ENCODE assay signal across 14 mouse cellular contexts in the genomic region with DNA sequence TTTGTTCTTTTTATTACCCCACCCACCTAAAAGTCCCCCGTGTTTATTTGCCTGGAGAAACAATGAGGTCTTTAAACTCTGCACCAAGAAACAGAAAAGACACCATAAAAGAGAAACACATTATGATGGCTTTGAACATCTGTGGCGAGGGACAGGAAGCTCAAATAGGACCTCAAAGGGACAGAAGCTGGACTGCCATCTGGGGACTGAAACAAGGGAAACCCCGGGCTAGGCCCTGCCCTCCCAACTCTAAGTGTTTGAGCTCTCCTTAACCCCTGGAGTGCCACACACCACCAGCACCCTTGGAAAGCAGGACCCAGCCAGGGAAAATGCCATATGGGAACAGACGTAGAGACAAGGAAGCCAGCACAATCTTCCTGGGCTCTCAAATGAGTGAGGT.
DNase-seq lines count a peak whose midpoint lies in the region; ATAC-seq lines count a peak whose summit lies in the region.
"Had no signal": no experiment of that assay in that cellular context is flagged by ENCODE, and none has a peak within 500 bp of the region (broad histone marks: within the 10 kb centered on the region; RNA-seq: fewer than 3 reads in every experiment).

No protein-coding gene starts in this region.

- no peaks in the 10 kb centered on the region for H3K9me3 ChIP-seq in hindbrain, embryonic 10.5 days
- no peaks in the 10 kb centered on the region for H3K9me3 ChIP-seq in hindbrain, embryonic 11.5 days (ENCODE audit: control insufficient read depth, low read length)
- no peaks in the 10 kb centered on the region for H3K9me3 ChIP-seq in midbrain, embryonic 10.5 days (replicated peaks)
- H3K9me3 ChIP-seq in midbrain, embryonic 14.5 days (ENCODE audit: control insufficient read depth, low read length): no peaks in the 10 kb centered on the region
- no peaks in the 10 kb centered on the region for H3K9me3 ChIP-seq in embryonic facial prominence, embryonic 13.5 days
- no peaks in the 10 kb centered on the region for H3K9me3 ChIP-seq in limb, embryonic 12.5 days
- no peaks in the 10 kb centered on the region for H3K9me3 ChIP-seq in intestine, embryonic 16.5 days (ENCODE audit: control insufficient read depth, low read length)
- H3K9me3 ChIP-seq: liver, embryonic 12.5 days; stomach, embryonic 15.5 days had no signal

- H3K27me3 ChIP-seq in hindbrain, embryonic 10.5 days (ENCODE audit: insufficient read depth, poor library complexity, severe bottlenecking): no peaks in the 10 kb centered on the region; the same call in 1 of the 2 replicates
- H3K27me3 ChIP-seq in hindbrain, embryonic 11.5 days (ENCODE audit: control insufficient read depth, insufficient read depth, low read length): no peaks in the 10 kb centered on the region
- H3K27me3 ChIP-seq in midbrain, embryonic 10.5 days (ENCODE audit: low read depth, poor library complexity, severe bottlenecking): no peaks in the 10 kb centered on the region
- H3K27me3 ChIP-seq in midbrain, embryonic 14.5 days (ENCODE audit: control insufficient read depth, insufficient read depth, low read length): no peaks in the 10 kb centered on the region
- H3K27me3 ChIP-seq in embryonic facial prominence, embryonic 13.5 days: no peaks in the 10 kb centered on the region
- no peaks in the 10 kb centered on the region for H3K27me3 ChIP-seq in limb, embryonic 12.5 days
- no peaks in the 10 kb centered on the region for H3K27me3 ChIP-seq in intestine, embryonic 16.5 days (replicated peaks; ENCODE audit: control insufficient read depth, insufficient read depth, low read length)
- H3K27me3 ChIP-seq: liver, embryonic 12.5 days; stomach, embryonic 15.5 days had no signal

- no peak for DNase-seq in hindbrain, embryonic 10.5 days (ENCODE audit: low spot score)
- DNase-seq in hindbrain, embryonic 11.5 days (ENCODE audit: low spot score): no peak
- DNase-seq in midbrain, embryonic 10.5 days (ENCODE audit: low spot score): no peak
- DNase-seq in midbrain, embryonic 14.5 days: no peak
- no peak for DNase-seq in urinary bladder, postnatal 14 days (ENCODE audit: low spot score)
- DNase-seq: cerebellum, adult 18-20 months; gastrocnemius, postnatal 25 days; heart, postnatal 10 days had no signal

- H3K9ac ChIP-seq in hindbrain, embryonic 11.5 days (ENCODE audit: low read depth, low read length): no peak overlapping the region
- H3K9ac ChIP-seq in midbrain, embryonic 14.5 days (replicated peaks; ENCODE audit: low read length): no peak overlapping the region
- no peak overlapping the region for H3K9ac ChIP-seq in embryonic facial prominence, embryonic 13.5 days
- H3K9ac ChIP-seq in limb, embryonic 12.5 days (replicated peaks): no peak overlapping the region
- H3K9ac ChIP-seq in intestine, embryonic 16.5 days (ENCODE audit: low read depth, low read length): no peak overlapping the region
- H3K9ac ChIP-seq: liver, embryonic 12.5 days; stomach, embryonic 15.5 days had no signal

- H3K27ac ChIP-seq in hindbrain, embryonic 10.5 days: peak overlapping the region; percentile 53
- no peak overlapping the region for H3K27ac ChIP-seq in hindbrain, embryonic 11.5 days (ENCODE audit: low read depth, low read length)
- H3K27ac ChIP-seq in midbrain, embryonic 10.5 days (replicated peaks): peak overlapping the region; percentile 56; the same call in 1 of the 2 replicates
- no peak overlapping the region for H3K27ac ChIP-seq in midbrain, embryonic 14.5 days (replicated peaks; ENCODE audit: low read depth, low read length)
- H3K27ac ChIP-seq in embryonic facial prominence, embryonic 13.5 days: peak overlapping the region; percentile 23; the same call in 1 of the 2 replicates
- peak overlapping the region; percentile 66 for H3K27ac ChIP-seq in limb, embryonic 12.5 days
- no peak overlapping the region; the same call in 1 of the 2 replicates for H3K27ac ChIP-seq in intestine, embryonic 16.5 days (ENCODE audit: low read length)
- H3K27ac ChIP-seq: liver, embryonic 12.5 days; macrophage; stomach, embryonic 15.5 days had no signal

- H3K36me3 ChIP-seq in hindbrain, embryonic 10.5 days: peaks cover 14% of the 10 kb centered on the region
- no peaks in the 10 kb centered on the region for H3K36me3 ChIP-seq in hindbrain, embryonic 11.5 days (ENCODE audit: control insufficient read depth, insufficient read depth, low read length)
- peaks cover 47% of the 10 kb centered on the region for H3K36me3 ChIP-seq in midbrain, embryonic 10.5 days
- H3K36me3 ChIP-seq in midbrain, embryonic 14.5 days (ENCODE audit: control insufficient read depth, insufficient read depth, low read length): no peaks in the 10 kb centered on the region
- H3K36me3 ChIP-seq in embryonic facial prominence, embryonic 13.5 days: peaks cover 6% of the 10 kb centered on the region
- no peaks in the 10 kb centered on the region for H3K36me3 ChIP-seq in limb, embryonic 12.5 days
- no peaks in the 10 kb centered on the region for H3K36me3 ChIP-seq in intestine, embryonic 16.5 days (ENCODE audit: control insufficient read depth, insufficient read depth, low read length)
- H3K36me3 ChIP-seq: liver, embryonic 12.5 days; stomach, embryonic 15.5 days had no signal

- WGBS in hindbrain, embryonic 10.5 days: 21% methylated on average over 4 of the region's 4 CpGs
- whole genome bisulfite sequencing in hindbrain, embryonic 11.5 days: 32% methylated on average over 4 of the region's 4 CpGs
- WGBS in midbrain, embryonic 10.5 days: 22% methylated on average over 4 of the region's 4 CpGs
- WGBS in midbrain, embryonic 14.5 days: 30% methylated on average over 4 of the region's 4 CpGs
- WGBS in embryonic facial prominence, embryonic 13.5 days: 26% methylated on average over 4 of the region's 4 CpGs
- 11% methylated on average over 4 of the region's 4 CpGs for WGBS in limb, embryonic 12.5 days
- 27% methylated on average over 4 of the region's 4 CpGs for WGBS in intestine, embryonic 16.5 days

- H3K4me1 ChIP-seq in hindbrain, embryonic 10.5 days (replicated peaks): peaks cover 53% of the 10 kb centered on the region
- H3K4me1 ChIP-seq in hindbrain, embryonic 11.5 days (replicated peaks; ENCODE audit: control insufficient read depth, insufficient read depth, low read length): no peaks in the 10 kb centered on the region
- H3K4me1 ChIP-seq in midbrain, embryonic 10.5 days: peaks cover 63% of the 10 kb centered on the region
- H3K4me1 ChIP-seq in midbrain, embryonic 14.5 days (ENCODE audit: control insufficient read depth, insufficient read depth, low read length): peaks cover 7% of the 10 kb centered on the region
- H3K4me1 ChIP-seq in embryonic facial prominence, embryonic 13.5 days: peaks cover 47% of the 10 kb centered on the region
- peaks cover 28% of the 10 kb centered on the region for H3K4me1 ChIP-seq in limb, embryonic 12.5 days (replicated peaks)
- H3K4me1 ChIP-seq in intestine, embryonic 16.5 days (ENCODE audit: control insufficient read depth, insufficient read depth, low read length): peaks cover 17% of the 10 kb centered on the region

- no peak overlapping the region for H3K4me2 ChIP-seq in hindbrain, embryonic 11.5 days (replicated peaks; ENCODE audit: low read depth, low read length)
- H3K4me2 ChIP-seq in midbrain, embryonic 14.5 days (ENCODE audit: low read length): no peak overlapping the region
- no peak overlapping the region for H3K4me2 ChIP-seq in embryonic facial prominence, embryonic 13.5 days
- no peak overlapping the region for H3K4me2 ChIP-seq in limb, embryonic 12.5 days
- H3K4me2 ChIP-seq in intestine, embryonic 16.5 days (ENCODE audit: low read depth, low read length): no peak overlapping the region
- H3K4me2 ChIP-seq: liver, embryonic 12.5 days; stomach, embryonic 15.5 days had no signal

- H3K4me3 ChIP-seq in hindbrain, embryonic 10.5 days: no peak overlapping the region
- no peak overlapping the region for H3K4me3 ChIP-seq in hindbrain, embryonic 11.5 days (ENCODE audit: low read depth, low read length)
- H3K4me3 ChIP-seq in midbrain, embryonic 10.5 days: no peak overlapping the region
- no peak overlapping the region for H3K4me3 ChIP-seq in midbrain, embryonic 14.5 days (replicated peaks; ENCODE audit: low read depth, low read length)
- H3K4me3 ChIP-seq in embryonic facial prominence, embryonic 13.5 days: no peak overlapping the region
- no peak overlapping the region for H3K4me3 ChIP-seq in limb, embryonic 12.5 days (replicated peaks)
- no peak overlapping the region for H3K4me3 ChIP-seq in intestine, embryonic 16.5 days (ENCODE audit: low read length)
- H3K4me3 ChIP-seq: liver, embryonic 12.5 days; stomach, embryonic 15.5 days had no signal

- no peak for ATAC-seq in hindbrain, embryonic 11.5 days (ENCODE audit: low FRiP score)
- ATAC-seq in midbrain, embryonic 14.5 days (ENCODE audit: low FRiP score, low TSS enrichment): no peak
- no peak for ATAC-seq in embryonic facial prominence, embryonic 13.5 days (ENCODE audit: insufficient number of reproducible peaks, insufficient read depth, low FRiP score, low TSS enrichment, low read depth)
- no peak for ATAC-seq in limb, embryonic 12.5 days (ENCODE audit: insufficient number of reproducible peaks, insufficient read depth, low FRiP score, low TSS enrichment, low read depth)
- no peak for ATAC-seq in intestine, embryonic 16.5 days
- ATAC-seq: liver, embryonic 12.5 days had no signal

Comparison
In these comparisons a context has a peak if more than half of its experiments do, and no peak if none do; other contexts are left out.
1. H3K27ac ChIP-seq: peak in hindbrain, embryonic 10.5 days (single experiment), midbrain, embryonic 10.5 days (single experiment), embryonic facial prominence, embryonic 13.5 days (single experiment) and limb, embryonic 12.5 days (single experiment); none in hindbrain, embryonic 11.5 days (single experiment), midbrain, embryonic 14.5 days (single experiment) and intestine, embryonic 16.5 days (single experiment).